Mouse (Mus musculus) lung, embryonic 15.5 days (tissue): ENCODE results near the gene Stx12. TPM values are rescaled to one million over a fixed set of nuclear protein-coding genes. Genes with fewer than 3 reads are reported as not detected.

Experiments used
- ATAC-seq: fragments of 200-750 bp; cut with Nextera tagmentation; 2 replicates; pipeline ENCODE4 v1.8.0; 2017; ENCODE audit warnings: moderate number of reproducible peaks, borderline replicate concordance; ENCODE audit not compliant: low FRiP score, low TSS enrichment; ENCODE audit errors: extremely low read depth
- H3K27ac ChIP-seq: fragments of 300-500 bp; sonication (generic); 2 replicates; pipeline ENCODE4 v1.5.1; 2015; ENCODE audit warnings: moderate library complexity, mild to moderate bottlenecking, inconsistent platforms
- H3K27me3 ChIP-seq: fragments of 300-500 bp; sonication (generic); 2 replicates; pipeline ENCODE4 v1.6.1; 2015; ENCODE audit warnings: inconsistent platforms
- H3K36me3 ChIP-seq: fragments of 300-500 bp; sonication (generic); 2 replicates; pipeline ENCODE4 v1.6.1; 2015; ENCODE audit warnings: inconsistent platforms
- H3K4me1 ChIP-seq: fragments of 300-500 bp; sonication (generic); 2 replicates; pipeline ENCODE4 v1.6.1; 2015; ENCODE audit warnings: inconsistent platforms
- H3K4me2 ChIP-seq: fragments of 300-500 bp; sonication (generic); 2 replicates; pipeline ENCODE4 v1.6.1; 2015; ENCODE audit warnings: inconsistent platforms, mild to moderate bottlenecking, moderate library complexity
- H3K4me3 ChIP-seq: fragments of 300-500 bp; sonication (generic); 2 replicates; pipeline ENCODE4 v1.5.1; 2015; ENCODE audit warnings: mild to moderate bottlenecking, inconsistent platforms
- H3K9ac ChIP-seq: fragments of 300-500 bp; sonication (generic); 2 replicates; pipeline ENCODE4 v1.6.1; 2015; ENCODE audit warnings: inconsistent platforms
- H3K9me3 ChIP-seq: fragments of 300-500 bp; sonication (generic); 2 replicates; pipeline ENCODE4 v1.6.1; 2016; ENCODE audit warnings: inconsistent platforms
- WGBS: fragments of 180-500 bp; shearing (Covaris S2); methylation state at CpG from one replicate; pipeline ENCODE4 v1.1.7; 2015; 5-methylcytosine and 5-hydroxymethylcytosine counted together
- polyA plus RNA-seq: library from polyadenylated mRNA; unstranded; fragments of >200 nt; fragmentation: Nextera tagmentation; extraction: Ambion mirVana; gene quantifications from 2 replicates; pipeline ENCODE4 v1.2.1, GENCODE M21; 2015

Gene Stx12
- polyA plus RNA-seq, 1 experiment from 2014 or later, result 62.2 TPM

DNA sequence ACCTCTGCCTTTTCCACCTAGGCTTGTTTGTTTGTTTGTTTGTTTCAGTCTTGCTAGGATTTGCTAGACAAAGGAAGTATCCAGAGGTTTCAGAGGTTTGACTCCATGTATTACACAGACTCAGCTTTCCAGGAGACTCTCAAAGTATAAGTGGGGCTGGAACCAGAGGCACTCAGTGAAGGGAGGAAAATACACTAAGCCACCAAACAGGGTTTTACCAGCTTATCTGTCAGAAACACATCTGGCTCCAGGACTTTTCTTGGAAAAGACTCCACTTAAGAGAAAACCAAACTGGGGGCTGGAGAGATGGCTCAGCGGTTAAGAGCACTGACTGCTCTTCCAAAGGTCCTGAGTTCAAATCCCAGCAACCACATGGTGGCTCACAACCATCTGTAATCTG, 23.4 kb downstream of the Stx12 start:
- Histone ChIP-seq H3K9me3 (no peaks in the 10 kb centered on the region), H3K4me2 (no peak overlapping the region), H3K27me3 (no peaks in the 10 kb centered on the region), H3K36me3 (peaks cover 83% of the 10 kb centered on the region), H3K27ac (no peak overlapping the region), H3K9ac (no peak overlapping the region), H3K4me1 (no peaks in the 10 kb centered on the region), H3K4me3 (no peak overlapping the region)
- no peak for ATAC-seq
- WGBS, result 93% methylated on average over 1 of the region's 1 CpGs

DNA sequence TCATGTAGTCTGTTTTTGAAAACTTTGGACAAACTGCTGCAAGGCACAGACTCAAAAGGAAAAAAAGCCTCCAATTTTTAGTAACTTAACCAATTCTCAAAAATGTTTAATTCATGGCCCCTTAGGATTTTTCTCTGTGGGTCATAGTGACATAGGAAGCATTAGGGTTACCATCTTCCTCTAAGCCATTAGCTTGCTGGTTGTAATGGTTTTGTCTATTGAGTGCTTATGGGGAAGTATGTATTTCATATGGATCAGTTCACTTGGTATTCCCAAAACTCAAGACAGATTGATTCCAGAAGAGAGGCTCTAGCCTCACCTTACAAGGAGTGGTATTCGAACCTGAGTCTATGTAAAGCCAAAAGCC, 40.6 kb downstream of the Stx12 start:
- H3K4me3 ChIP-seq, result peak overlapping the region; percentile 91

GRCm38 (mm10) chr4:132842970-132843704, 41.2 kb downstream of the Stx12 start, which contains the start of gene Ppp1r8:
Gene Ppp1r8 (minus strand): TSS chr4:132843169.
- Histone ChIP-seq H3K27ac (peak within 1 kb of the TSS; percentile 45), H3K9me3 (no peaks in the 10 kb centered on the region), H3K4me2 (peak within 1 kb of the TSS; percentile 69), H3K27me3 (no peaks in the 10 kb centered on the region), H3K36me3 (peaks cover 23% of the 10 kb centered on the region), H3K4me3 (peak within 1 kb of the TSS; percentile 91), H3K9ac (peak within 1 kb of the TSS; percentile 97), H3K4me1 (peaks cover 16% of the 10 kb centered on the region; the same call in 1 of the 2 replicates)
- 1% methylated on average over 40 of the region's 40 CpGs for WGBS
- peak; percentile 98 for ATAC-seq

More for the DNA sequence above, 40.6 kb downstream of the Stx12 start:
- H3K27ac ChIP-seq, result peak overlapping the region; percentile 45; the same call in 1 of the 2 replicates
- no peaks in the 10 kb centered on the region for H3K27me3 ChIP-seq
- no peak for ATAC-seq
- H3K9me3 ChIP-seq, result no peaks in the 10 kb centered on the region
- peak overlapping the region; percentile 69 for H3K4me2 ChIP-seq
- peaks cover 16% of the 10 kb centered on the region; the same call in 1 of the 2 replicates for H3K4me1 ChIP-seq
- WGBS, result 77% methylated on average over 1 of the region's 1 CpGs
- H3K9ac ChIP-seq, result peak overlapping the region; percentile 58; the same call in 1 of the 2 replicates
- H3K36me3 ChIP-seq, result peaks cover 18% of the 10 kb centered on the region

DNA sequence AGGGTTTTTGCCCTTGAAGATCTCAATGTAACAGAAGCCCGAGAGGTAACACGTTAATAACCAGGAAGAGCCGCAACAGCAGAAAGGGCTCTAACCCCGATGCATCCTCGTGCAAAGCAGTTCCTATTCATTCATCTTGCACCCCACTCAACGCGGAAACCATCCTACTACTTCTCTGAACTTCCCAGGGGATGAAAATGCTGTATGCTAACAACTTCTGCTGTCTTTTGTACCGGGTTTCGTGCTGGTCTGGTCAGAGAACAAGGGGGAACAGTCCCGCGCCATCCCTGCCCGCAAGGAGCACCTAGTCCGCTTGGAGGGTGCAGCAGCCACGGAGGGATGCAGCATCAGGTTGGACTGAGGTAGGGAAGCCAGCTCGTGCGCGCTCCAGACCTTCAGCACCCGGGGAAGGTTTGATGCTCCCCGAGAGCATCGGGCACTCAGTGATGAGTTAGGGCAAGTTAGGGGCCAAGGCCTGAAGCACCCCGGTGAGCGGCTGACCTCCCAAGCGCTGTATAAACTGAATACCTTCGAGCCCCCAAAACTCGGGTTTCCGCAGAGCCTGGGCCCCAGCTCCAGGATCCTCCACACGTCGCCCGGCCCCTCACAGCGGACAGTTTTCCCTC, 41.9 kb downstream of the Stx12 start:
- Histone ChIP-seq H3K36me3 (peaks cover 29% of the 10 kb centered on the region), H3K9me3 (no peaks in the 10 kb centered on the region), H3K27ac (peak overlapping the region; percentile 42), H3K4me3 (peak overlapping the region; percentile 91), H3K27me3 (no peaks in the 10 kb centered on the region), H3K4me1 (peaks cover 16% of the 10 kb centered on the region; the same call in 1 of the 2 replicates), H3K4me2 (peak overlapping the region; percentile 69), H3K9ac (peak overlapping the region; percentile 97)
- ATAC-seq, result peak; percentile 37; the same call in 1 of the 2 replicates
- under 1% methylated on average over 30 of the region's 30 CpGs for WGBS

GRCm38 (mm10) chr4:132841493-132841892, 42.8 kb downstream of the Stx12 start:
- 75% methylated on average over 3 of the region's 3 CpGs for WGBS

GRCm38 (mm10) chr4:132823614-132824366, 60.5 kb downstream of the Stx12 start:
- WGBS, result 64% methylated on average over 8 of the region's 8 CpGs
- Histone ChIP-seq H3K27me3 (no peaks in the 10 kb centered on the region), H3K9me3 (no peaks in the 10 kb centered on the region), H3K27ac (no peak overlapping the region), H3K4me3 (no peak overlapping the region), H3K4me2 (no peak overlapping the region), H3K36me3 (peaks cover 37% of the 10 kb centered on the region), H3K9ac (no peak overlapping the region), H3K4me1 (no peaks in the 10 kb centered on the region)
- ATAC-seq, result no peak

More at GRCm38 (mm10) chr4:132841493-132841892, 42.8 kb downstream of the Stx12 start:
- H3K27me3 ChIP-seq, result no peaks in the 10 kb centered on the region
- no peaks in the 10 kb centered on the region for H3K9me3 ChIP-seq
- no peak overlapping the region for H3K27ac ChIP-seq
- H3K9ac ChIP-seq, result peak overlapping the region; percentile 97; the same call in 1 of the 2 replicates
- peaks cover 16% of the 10 kb centered on the region; the same call in 1 of the 2 replicates for H3K4me1 ChIP-seq
- ATAC-seq, result no peak
- H3K4me2 ChIP-seq, result peak overlapping the region; percentile 69
- peak overlapping the region; percentile 91 for H3K4me3 ChIP-seq
- H3K36me3 ChIP-seq, result peaks cover 38% of the 10 kb centered on the region

- no peaks in the 10 kb centered on the region for H3K27me3 ChIP-seq
- no peaks in the 10 kb centered on the region for H3K36me3 ChIP-seq
- H3K4me1 ChIP-seq, result no peaks in the 10 kb centered on the region
- H3K9ac ChIP-seq, result no peak overlapping the region
- H3K27ac ChIP-seq, result no peak overlapping the region
- no peak overlapping the region for H3K4me2 ChIP-seq
- no peak for ATAC-seq
- H3K9me3 ChIP-seq, result no peaks in the 10 kb centered on the region
- 53% methylated on average over 2 of the region's 2 CpGs for WGBS
- no peak overlapping the region for H3K4me3 ChIP-seq
Measured at GRCm38 (mm10) chr4:132818442-132818841, 65.9 kb downstream of the Stx12 start.

GRCm38 (mm10) chr4:132816855-132817254, 67.5 kb downstream of the Stx12 start:
- H3K4me2 ChIP-seq, result no peak overlapping the region
- 53% methylated on average over 2 of the region's 2 CpGs for WGBS
- no peak overlapping the region for H3K27ac ChIP-seq
- H3K36me3 ChIP-seq, result no peaks in the 10 kb centered on the region
- H3K4me3 ChIP-seq, result no peak overlapping the region
- H3K9ac ChIP-seq, result no peak overlapping the region
- H3K9me3 ChIP-seq, result no peaks in the 10 kb centered on the region
- no peak for ATAC-seq
- H3K27me3 ChIP-seq, result no peaks in the 10 kb centered on the region
- no peaks in the 10 kb centered on the region for H3K4me1 ChIP-seq

- no peaks in the 10 kb centered on the region for H3K36me3 ChIP-seq
- ATAC-seq, result no peak
- H3K27ac ChIP-seq, result no peak overlapping the region
- 85% methylated on average over 7 of the region's 7 CpGs for WGBS
- H3K4me3 ChIP-seq, result no peak overlapping the region
- no peaks in the 10 kb centered on the region for H3K9me3 ChIP-seq
- H3K4me1 ChIP-seq, result no peaks in the 10 kb centered on the region
- no peak overlapping the region for H3K4me2 ChIP-seq
- no peaks in the 10 kb centered on the region for H3K27me3 ChIP-seq
- H3K9ac ChIP-seq, result no peak overlapping the region
Measured at GRCm38 (mm10) chr4:132816404-132816803, 67.9 kb downstream of the Stx12 start.

DNA sequence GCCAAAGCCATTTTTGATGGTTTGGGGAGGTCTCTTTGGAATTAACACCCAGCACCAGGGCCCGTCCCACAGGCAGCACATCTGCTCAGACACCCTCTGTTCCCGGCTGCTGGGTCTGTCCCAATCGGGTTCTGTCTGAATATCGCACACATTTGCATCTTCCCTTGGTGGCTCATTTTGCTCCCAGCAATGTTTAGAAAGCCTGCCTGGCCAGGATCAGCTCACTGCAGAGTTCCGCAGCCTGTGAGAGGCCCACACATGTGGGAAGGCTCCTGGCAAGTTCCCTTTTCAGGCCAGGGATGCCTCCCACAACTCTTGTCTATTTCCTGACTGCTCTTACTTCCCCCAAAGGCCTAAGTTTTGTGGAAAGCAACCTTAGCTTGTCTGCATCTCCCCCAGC, 74.7 kb downstream of the Stx12 start:
- H3K9ac ChIP-seq, result no peak overlapping the region
- no peaks in the 10 kb centered on the region for H3K27me3 ChIP-seq
- 83% methylated on average over 5 of the region's 5 CpGs for WGBS
- H3K36me3 ChIP-seq, result no peaks in the 10 kb centered on the region
- H3K4me1 ChIP-seq, result 0 out of 2 replicates have a peak, but pooled peaks cover 2% of the 10 kb centered on the region
- no peak for ATAC-seq
- no peak overlapping the region for H3K27ac ChIP-seq
- no peak overlapping the region for H3K4me3 ChIP-seq
- H3K9me3 ChIP-seq, result no peaks in the 10 kb centered on the region
- H3K4me2 ChIP-seq, result no peak overlapping the region

DNA sequence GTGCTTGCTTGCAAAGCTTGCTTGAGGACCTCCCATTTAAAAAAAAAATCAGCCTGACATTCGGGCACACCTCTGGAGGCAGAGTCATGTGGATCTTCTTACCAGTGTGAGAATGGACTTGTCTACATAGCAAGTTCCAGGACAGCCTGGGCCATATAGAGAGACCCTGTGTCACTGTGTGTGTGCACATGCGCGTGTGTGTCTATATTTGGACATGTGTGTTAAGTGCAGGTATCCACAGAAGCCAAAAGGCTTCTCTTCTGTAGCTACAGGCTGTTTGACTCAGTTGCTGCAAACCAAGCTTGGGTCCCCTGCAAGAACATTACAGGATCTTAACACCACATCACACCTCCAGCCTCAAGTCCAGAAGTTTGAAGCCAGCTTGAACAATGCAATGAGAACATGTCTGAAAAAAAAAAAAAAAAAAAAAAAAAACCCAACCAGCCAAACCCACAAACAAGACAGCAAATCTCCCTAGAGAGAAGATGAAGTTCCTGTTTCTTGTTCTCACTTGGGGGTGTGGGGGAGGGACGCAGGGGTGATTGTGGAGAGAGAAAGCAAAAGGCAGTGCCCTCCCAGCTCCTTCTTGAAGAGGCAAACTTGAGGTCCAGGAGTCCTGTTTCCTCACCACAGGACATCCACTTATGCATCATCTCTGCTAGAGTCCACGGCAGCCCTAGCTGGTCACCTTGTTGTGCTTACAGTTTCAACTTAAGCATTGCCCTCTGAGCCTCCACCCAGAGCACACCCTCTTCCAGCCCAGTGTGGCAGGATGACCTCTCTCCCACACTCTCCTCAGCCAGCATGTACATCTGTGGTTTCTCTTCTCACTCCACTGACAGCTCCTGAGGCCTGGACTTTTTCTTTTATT, 76.3 kb downstream of the Stx12 start:
- 0 out of 2 replicates have a peak, but pooled peaks cover 2% of the 10 kb centered on the region for H3K4me1 ChIP-seq
- H3K9ac ChIP-seq, result no peak overlapping the region
- H3K27ac ChIP-seq, result no peak overlapping the region
- H3K4me2 ChIP-seq, result no peak overlapping the region
- WGBS, result 68% methylated on average over 5 of the region's 5 CpGs
- no peaks in the 10 kb centered on the region for H3K9me3 ChIP-seq
- no peak for ATAC-seq
- no peaks in the 10 kb centered on the region for H3K36me3 ChIP-seq
- H3K4me3 ChIP-seq, result no peak overlapping the region
- H3K27me3 ChIP-seq, result no peaks in the 10 kb centered on the region
